Mouse (Mus musculus) gastrocnemius, adult 8-10 months (tissue): ENCODE data around the gene Ncam2. TPM values are rescaled to one million over a fixed set of nuclear protein-coding genes. Genes with fewer than 3 reads are reported as not detected.

Experiments
- DNase-seq, 2 experiments: peaks; one replicate each; pipeline ENCODE4 v3.0.0; 2022; ENCODE audit warnings: low spot score in 2 of 2
- total RNA-seq, 4 experiments: library from RNA; stranded (reverse); gene quantifications; 2 replicates each; pipeline ENCODE4 v1.2.4; 2022

Ncam2 gene
- under 1 TPM in 2 of 4 experiments, not detected in 2; 0.11 to 0.54 TPM for total RNA-seq

GRCm38 (mm10) chr16:81200201-81201071 lies at the start of gene Ncam2:
TSS of gene Ncam2 (plus strand) at chr16:81200697.
- DNase-seq, result peak in 1 of 2 experiments; percentile 4

DNA sequence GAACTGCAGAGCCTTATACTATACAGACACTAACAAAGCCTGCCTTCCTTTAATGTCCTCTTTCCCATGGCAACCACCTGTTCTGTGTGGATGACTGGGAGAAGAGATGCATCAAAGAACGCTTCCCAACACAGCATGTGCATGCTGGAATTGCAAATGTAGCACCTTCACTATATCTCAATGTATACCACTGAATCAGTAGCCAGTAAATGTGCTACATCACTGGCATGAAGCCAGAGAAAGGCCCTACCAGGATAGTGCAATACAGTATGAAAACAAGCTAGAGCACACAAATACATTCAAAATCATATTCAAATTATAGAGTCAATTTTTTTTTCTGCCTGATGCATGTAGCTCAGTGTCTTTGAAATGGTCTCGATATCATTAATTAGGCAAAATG lies 29.7 kb upstream of the Ncam2 start:
- no peak for DNase-seq

DNA sequence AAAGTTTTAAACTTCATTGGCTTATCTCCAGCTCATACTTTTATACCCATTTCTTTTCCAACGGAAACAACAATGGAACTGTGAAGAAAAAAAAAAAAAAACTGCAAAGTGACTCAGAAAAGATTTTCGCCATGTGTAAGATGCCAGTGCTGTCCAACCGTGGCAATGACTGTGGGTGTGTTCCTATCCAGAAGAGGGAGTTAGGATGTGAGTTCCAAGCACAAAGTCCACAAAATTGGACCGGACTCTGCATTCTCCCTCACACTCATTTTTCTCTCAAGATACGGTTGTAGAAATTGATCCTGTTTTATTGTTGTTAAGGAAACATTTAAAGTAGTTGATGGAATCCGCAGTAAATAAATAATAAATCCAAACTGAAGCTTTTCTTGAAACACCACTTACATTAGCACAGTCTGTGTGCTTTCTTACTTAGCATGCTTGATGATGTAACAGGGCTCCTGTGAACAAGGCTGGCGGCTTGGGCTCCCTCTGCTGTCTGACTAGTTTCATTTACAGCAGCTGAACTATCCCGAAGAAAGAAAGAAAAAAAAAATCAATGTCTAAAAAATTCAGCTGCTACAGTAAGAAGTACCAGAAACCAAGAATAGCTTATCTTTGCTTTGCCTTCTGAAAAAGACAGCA lies 25.1 kb upstream of the Ncam2 start:
- no peak for DNase-seq

DNA sequence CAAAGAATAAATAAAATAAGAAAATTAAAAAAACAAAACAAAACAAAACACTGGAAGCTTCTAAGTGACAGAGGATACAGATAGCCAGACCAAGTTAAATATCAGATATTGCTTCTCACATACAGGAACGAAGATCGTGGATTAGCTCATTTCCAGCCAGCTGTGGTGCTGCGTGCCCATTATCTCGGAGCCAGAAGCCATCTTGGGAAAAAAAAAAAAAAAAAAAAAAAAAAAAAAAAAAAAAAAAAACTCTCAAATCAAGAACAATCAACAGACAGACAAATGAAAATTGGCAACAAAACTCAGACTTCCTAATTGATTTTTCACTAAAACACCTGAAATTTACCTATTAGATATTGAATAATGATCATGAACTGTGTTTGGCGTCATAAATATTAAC lies 20.7 kb upstream of the Ncam2 start:
- no peak for DNase-seq

DNA sequence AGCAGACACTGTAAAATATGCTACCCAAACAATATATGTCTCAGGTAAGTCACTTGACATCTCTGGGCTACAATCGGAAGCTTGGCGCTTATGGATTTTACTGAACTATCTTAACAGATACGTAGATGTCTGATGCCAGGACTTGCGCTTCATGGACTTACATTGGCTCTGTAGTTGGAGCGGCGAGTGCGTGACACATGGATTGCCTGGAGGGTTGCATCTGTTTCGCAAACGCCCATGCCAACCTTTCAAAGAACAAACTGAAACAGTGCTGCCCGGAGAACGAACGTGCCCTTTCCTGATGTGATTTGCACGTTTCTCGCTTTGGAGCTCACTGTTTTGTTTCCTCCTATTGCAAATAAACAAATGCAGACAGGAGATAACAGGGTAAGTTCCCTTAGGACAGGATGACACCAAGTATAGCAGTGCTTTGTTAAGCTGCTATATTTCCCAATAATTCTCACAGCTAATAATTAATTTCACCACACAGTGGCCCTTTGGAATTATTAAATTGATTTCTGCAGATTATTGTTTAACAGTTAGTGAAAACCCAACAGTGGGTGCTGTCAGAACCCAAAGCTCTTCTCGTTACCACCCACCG lies 12.8 kb upstream of the Ncam2 start:
- no peak for DNase-seq

DNA sequence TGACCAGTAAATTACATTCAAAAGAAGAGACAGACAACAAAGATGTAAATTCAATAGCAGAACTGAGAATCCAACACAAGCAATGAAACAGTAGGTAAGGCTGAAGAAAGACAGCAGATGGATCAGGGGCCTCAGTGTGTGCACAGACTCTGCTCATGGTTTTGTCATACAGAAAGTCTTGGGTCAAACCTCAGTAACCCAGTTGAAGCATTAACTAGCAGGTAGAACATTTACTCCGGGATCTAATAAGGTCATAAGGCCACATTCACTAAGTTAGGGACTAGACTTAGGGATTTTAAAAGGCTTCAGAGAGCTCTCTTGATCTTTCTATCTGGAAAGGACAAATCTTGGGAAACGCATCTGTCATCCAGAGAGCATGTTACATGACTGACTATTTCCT lies 8.9 kb upstream of the Ncam2 start:
- DNase-seq, result no peak

DNA sequence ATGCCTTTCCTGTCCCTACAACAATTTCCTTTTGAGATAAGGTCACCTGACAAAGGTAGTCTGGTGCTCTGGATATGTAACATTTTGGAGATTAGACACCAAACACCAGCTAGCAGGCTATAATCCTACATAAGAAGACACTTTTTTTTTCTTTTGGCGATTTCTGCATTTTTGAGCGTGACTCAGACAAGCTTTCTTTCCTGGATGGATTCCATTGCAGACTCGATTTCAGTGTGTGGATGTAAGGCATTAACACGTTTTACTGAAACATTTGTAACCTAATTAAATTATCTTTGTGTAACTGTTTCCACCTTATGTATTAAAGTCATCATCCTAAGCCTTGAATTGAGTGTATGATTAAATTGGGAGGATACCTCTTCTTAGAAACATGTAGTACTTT lies 7.9 kb upstream of the Ncam2 start:
- no peak for DNase-seq

GRCm38 (mm10) chr16:81199467-81199866 lies 1.0 kb upstream of the Ncam2 start:
- DNase-seq, result no peak

DNA sequence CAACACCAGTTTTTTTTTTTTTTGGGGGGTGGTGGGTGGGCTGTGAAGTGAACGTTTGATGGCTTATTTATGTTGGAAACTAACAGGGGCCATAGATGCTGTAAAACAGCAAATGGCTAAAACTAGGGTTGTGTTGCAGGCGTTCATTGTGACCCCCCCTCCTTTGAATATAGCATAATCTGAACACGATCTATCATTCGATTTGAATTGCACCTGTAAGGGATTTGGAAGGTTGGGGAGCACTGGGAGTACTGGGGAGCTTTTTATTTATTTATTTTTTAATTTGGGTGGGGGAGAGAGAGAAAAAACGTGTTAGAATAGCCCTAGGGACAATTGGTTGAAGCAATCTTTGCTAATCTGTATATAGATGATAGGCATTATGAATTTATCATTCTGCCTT lies 974 bp downstream of the Ncam2 start:
- no peak for DNase-seq

- no peak for DNase-seq
Observed at GRCm38 (mm10) chr16:81201992-81202391, 1.5 kb downstream of the Ncam2 start.

GRCm38 (mm10) chr16:81202721-81203161 lies 2.2 kb downstream of the Ncam2 start:
- DNase-seq, result no peak

- no peak for DNase-seq
Observed at GRCm38 (mm10) chr16:81204405-81205034, 4.0 kb downstream of the Ncam2 start.

- DNase-seq, result no peak
Observed at GRCm38 (mm10) chr16:81221176-81221575, 20.7 kb downstream of the Ncam2 start.

GRCm38 (mm10) chr16:81223841-81224240 lies 23.3 kb downstream of the Ncam2 start:
- no peak for DNase-seq

DNA sequence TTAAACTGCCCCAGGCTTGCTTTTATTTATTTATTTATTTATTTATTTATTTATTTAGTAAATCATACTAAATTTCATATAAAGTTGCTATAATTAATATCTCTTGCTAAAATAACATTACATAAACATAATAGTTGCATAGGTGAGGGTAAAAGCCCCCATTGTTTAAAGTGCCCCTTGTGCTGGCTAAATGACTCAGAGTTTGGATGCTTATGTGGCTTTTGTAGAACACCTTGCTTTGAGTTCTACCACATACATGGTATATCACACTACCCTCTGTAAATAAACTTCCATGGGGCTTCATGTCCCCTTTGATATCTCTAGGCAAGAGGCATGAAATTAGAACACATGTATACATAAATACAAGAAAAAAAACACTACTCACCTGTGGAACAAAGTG lies 23.8 kb downstream of the Ncam2 start:
- no peak for DNase-seq

DNA sequence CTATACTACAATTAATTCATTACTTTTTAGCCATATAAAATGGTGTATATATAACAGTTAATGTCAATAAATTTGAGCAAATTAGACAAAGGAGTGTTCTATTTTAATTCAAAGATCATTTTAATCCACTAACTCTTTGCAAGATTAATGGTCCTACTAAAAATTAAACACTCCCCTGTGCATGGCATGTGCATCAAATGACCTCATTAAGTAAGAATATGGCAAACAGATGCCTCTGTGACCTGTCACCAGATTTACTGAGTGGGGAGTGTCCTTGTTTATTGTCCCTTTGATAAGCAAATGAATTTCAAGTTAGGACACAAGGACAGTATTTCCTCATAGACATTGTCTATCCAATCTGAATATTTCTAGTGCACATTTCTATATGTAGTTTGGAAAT lies 54.4 kb downstream of the Ncam2 start:
- DNase-seq, result no peak

DNA sequence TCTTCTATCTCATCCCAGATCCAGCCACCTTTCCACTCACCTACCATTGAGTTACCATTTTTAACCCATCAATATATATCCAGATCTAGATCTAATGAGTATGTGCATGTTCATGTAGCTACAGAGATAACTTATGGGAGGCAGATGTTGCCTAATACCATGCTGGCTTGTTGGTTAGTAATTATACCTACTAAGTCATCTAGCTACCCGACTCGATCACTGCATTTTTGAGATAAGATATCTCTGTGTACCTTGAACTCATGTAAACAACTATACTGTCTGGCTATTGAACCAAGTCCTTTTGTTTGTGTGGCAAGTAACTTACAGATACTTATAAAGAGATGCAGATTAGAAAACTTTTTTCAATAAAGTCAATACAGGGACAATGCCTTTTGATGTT lies 59.9 kb downstream of the Ncam2 start:
- DNase-seq, result no peak

- no peak for DNase-seq
Observed at GRCm38 (mm10) chr16:81273597-81274360, 73.3 kb downstream of the Ncam2 start.

GRCm38 (mm10) chr16:81284241-81284640 lies 83.7 kb downstream of the Ncam2 start:
- DNase-seq, result no peak

DNA sequence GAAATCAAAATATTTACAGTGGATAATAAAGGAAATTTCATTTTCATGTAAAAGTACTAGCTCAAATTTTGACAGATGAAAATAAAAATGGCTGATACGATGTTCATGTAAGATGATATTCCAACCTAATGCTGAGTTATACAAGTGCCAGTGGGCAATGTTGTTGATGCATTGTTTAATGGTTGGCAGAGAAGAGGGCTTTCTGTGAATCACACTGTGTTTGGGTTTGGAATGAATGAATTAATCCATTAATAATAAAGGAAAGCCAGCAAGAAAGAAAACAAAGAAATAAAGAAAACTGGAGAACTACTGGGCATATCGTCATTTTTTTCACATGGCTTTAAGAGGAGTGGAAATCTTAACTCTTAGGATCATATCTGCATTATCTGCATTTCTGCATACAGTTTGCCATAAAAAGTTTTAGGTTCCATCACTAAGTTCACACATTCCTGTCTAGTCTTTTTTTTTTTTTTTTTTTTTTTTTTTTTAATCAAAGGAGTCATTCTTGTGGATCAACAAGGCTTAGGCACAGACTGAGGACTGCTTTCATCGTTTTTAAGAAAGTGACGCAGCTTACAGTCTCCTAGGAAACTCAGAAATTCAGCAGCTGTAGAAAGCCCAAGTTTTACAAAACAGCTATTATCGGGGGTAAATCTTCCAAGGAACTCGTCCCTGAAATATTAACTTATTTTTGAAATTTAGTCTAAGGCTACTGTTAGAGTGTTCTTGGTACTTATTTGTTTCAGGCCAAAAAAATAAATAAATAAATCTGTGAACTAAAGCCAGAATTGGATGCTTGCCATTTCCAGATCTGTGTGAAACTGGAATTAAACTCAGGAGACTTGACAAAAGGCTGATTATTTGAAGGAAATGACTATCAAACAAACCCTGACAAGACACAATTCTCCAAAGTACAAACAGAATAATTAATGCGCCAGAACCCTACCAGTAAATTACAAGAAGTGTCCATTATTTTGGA lies 84.7 kb downstream of the Ncam2 start:
- no peak for DNase-seq
